Mouse (Mus musculus): ENCODE measurements around the gene Cacnb3. TPM values are rescaled to one million over a fixed set of nuclear protein-coding genes. Genes with fewer than 3 reads are reported as not detected.
A peak's percentile ranks its signal among the peaks of the same experiment; 100 is the strongest.

The Cacnb3 gene
- total and polyA plus RNA-seq, 2 experiments from 2014 or later, result 5.7 to 19.4 TPM

GRCm38 (mm10) chr15:98609331-98610130, 21.1 kb upstream of the Cacnb3 start, which contains the start of gene Adcy6:
Adcy6 (minus strand) TSS chr15:98610076.
- TF ChIP-seq CTCF (IDR thresholded peaks at IDR 0.05; ENCODE audit: low read depth) (no peak), EP300 (IDR thresholded peaks at IDR 0.05; ENCODE audit: low read depth) (peak; percentile 50; the same call in 1 of the 2 replicates)
- Histone ChIP-seq H3K9ac (replicated peaks; ENCODE audit: low read depth, low read length) (peak within 1 kb of the TSS; percentile 89), H3K27me3 (ENCODE audit: control insufficient read depth, insufficient read depth, low read length) (no peaks in the 10 kb centered on the region), H3K4me1 (ENCODE audit: control insufficient read depth, insufficient read depth) (peaks cover 19% of the 10 kb centered on the region), H3K27ac (ENCODE audit: low read depth) (peak within 1 kb of the TSS; percentile 97), H3K4me3 (ENCODE audit: low read depth, low read length) (peak within 1 kb of the TSS; percentile 78), H3K9me3 (replicated peaks; ENCODE audit: control insufficient read depth, low read length) (no peaks in the 10 kb centered on the region), H3K36me3 (replicated peaks; ENCODE audit: control insufficient read depth, insufficient read depth, low read length) (no peaks in the 10 kb centered on the region), H3K4me2 (ENCODE audit: low read depth, low read length) (peak within 1 kb of the TSS; percentile 86)
- 1% methylated on average over 56 of the region's 75 CpGs for WGBS
- DNase-seq (ENCODE audit: low spot score) (peak; percentile 90), ATAC-seq (ENCODE audit: insufficient read depth, low read depth) (peak; percentile 50)

- Histone ChIP-seq H3K36me3 (replicated peaks; ENCODE audit: control insufficient read depth, insufficient read depth, low read length) (no peaks in the 10 kb centered on the region), H3K9me3 (replicated peaks; ENCODE audit: control insufficient read depth, low read length) (no peaks in the 10 kb centered on the region), H3K4me3 (ENCODE audit: low read depth, low read length) (peak overlapping the region; percentile 78), H3K4me2 (ENCODE audit: low read depth, low read length) (peak overlapping the region; percentile 86), H3K27ac (ENCODE audit: low read depth) (peak overlapping the region; percentile 97), H3K4me1 (ENCODE audit: control insufficient read depth, insufficient read depth) (peaks cover 16% of the 10 kb centered on the region), H3K27me3 (ENCODE audit: control insufficient read depth, insufficient read depth, low read length) (no peaks in the 10 kb centered on the region), H3K9ac (replicated peaks; ENCODE audit: low read depth, low read length) (peak overlapping the region; percentile 89)
- DNase-seq (ENCODE audit: low spot score), result no peak
- ATAC-seq (ENCODE audit: insufficient read depth, low read depth), result no peak
- 11% methylated on average over 12 of the region's 12 CpGs for whole genome bisulfite sequencing
- TF ChIP-seq CTCF (IDR thresholded peaks at IDR 0.05; ENCODE audit: low read depth) (no peak), EP300 (IDR thresholded peaks at IDR 0.05; ENCODE audit: low read depth) (no peak)
These were observed 20.5 kb upstream of the Cacnb3 start for GRCm38 (mm10) chr15:98610131-98610633.

GRCm38 (mm10) chr15:98612229-98612628, 18.4 kb upstream of the Cacnb3 start:
- DNase-seq (ENCODE audit: low spot score) (no peak), ATAC-seq (ENCODE audit: insufficient read depth, low read depth) (no peak)
- Histone ChIP-seq H3K27ac (ENCODE audit: low read depth) (no peak overlapping the region), H3K9me3 (replicated peaks; ENCODE audit: control insufficient read depth, low read length) (no peaks in the 10 kb centered on the region), H3K4me2 (ENCODE audit: low read depth, low read length) (no peak overlapping the region), H3K4me1 (ENCODE audit: control insufficient read depth, insufficient read depth) (peaks cover 15% of the 10 kb centered on the region), H3K36me3 (replicated peaks; ENCODE audit: control insufficient read depth, insufficient read depth, low read length) (no peaks in the 10 kb centered on the region), H3K4me3 (ENCODE audit: low read depth, low read length) (no peak overlapping the region), H3K27me3 (ENCODE audit: control insufficient read depth, insufficient read depth, low read length) (no peaks in the 10 kb centered on the region), H3K9ac (replicated peaks; ENCODE audit: low read depth, low read length) (no peak overlapping the region)
- no peak for TF ChIP-seq CTCF (IDR thresholded peaks at IDR 0.05; ENCODE audit: low read depth)
- no peak for TF ChIP-seq EP300 (IDR thresholded peaks at IDR 0.05; ENCODE audit: low read depth)
- 98% methylated on average over 3 of the region's 3 CpGs for WGBS

DNA sequence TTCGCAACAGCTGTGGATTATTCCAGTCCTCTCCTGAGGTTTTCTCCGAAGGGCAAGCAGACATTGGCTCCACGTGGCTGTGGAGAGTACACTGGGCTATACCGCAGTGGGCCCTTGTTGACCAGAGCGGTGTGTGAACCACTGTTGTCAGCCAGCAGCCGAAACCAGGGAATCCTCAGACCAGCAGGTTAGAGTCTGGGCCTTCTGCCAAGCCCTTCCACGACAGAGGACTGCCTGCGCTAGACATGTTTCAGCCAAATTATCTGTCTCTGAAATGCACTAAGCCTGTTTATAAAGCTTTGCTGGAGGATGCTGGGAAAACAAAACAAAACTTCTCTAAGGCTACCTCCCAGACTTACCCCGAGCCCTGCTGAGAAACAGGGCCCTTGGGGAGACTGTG, 16.1 kb upstream of the Cacnb3 start:
- peaks cover 10% of the 10 kb centered on the region; the same call in 1 of the 2 replicates for H3K4me1 ChIP-seq (ENCODE audit: control insufficient read depth, insufficient read depth)
- no peaks in the 10 kb centered on the region for H3K36me3 ChIP-seq (replicated peaks; ENCODE audit: control insufficient read depth, insufficient read depth, low read length)
- no peak overlapping the region for H3K4me3 ChIP-seq (ENCODE audit: low read depth, low read length)
- DNase-seq (ENCODE audit: low spot score), result no peak
- H3K4me2 ChIP-seq (ENCODE audit: low read depth, low read length), result no peak overlapping the region
- peak; percentile 27; the same call in 1 of the 2 replicates for ATAC-seq (ENCODE audit: insufficient read depth, low read depth)
- H3K27ac ChIP-seq (ENCODE audit: low read depth), result peak overlapping the region; percentile 5
- TF ChIP-seq CTCF (IDR thresholded peaks at IDR 0.05; ENCODE audit: low read depth) (no peak), EP300 (IDR thresholded peaks at IDR 0.05; ENCODE audit: low read depth) (no peak)
- H3K9ac ChIP-seq (replicated peaks; ENCODE audit: low read depth, low read length), result no peak overlapping the region
- H3K9me3 ChIP-seq (replicated peaks; ENCODE audit: control insufficient read depth, low read length), result no peaks in the 10 kb centered on the region
- H3K27me3 ChIP-seq (ENCODE audit: control insufficient read depth, insufficient read depth, low read length), result no peaks in the 10 kb centered on the region
- WGBS, result 26% methylated on average over 9 of the region's 9 CpGs

GRCm38 (mm10) chr15:98614971-98615370, 15.7 kb upstream of the Cacnb3 start:
- no peak for DNase-seq (ENCODE audit: low spot score)
- no peak for ATAC-seq (ENCODE audit: insufficient read depth, low read depth)
- H3K27ac ChIP-seq (ENCODE audit: low read depth), result peak overlapping the region; percentile 5; the same call in 1 of the 2 replicates
- peaks cover 10% of the 10 kb centered on the region; the same call in 1 of the 2 replicates for H3K4me1 ChIP-seq (ENCODE audit: control insufficient read depth, insufficient read depth)
- no peak overlapping the region for H3K9ac ChIP-seq (replicated peaks; ENCODE audit: low read depth, low read length)
- H3K4me2 ChIP-seq (ENCODE audit: low read depth, low read length), result no peak overlapping the region
- no peak overlapping the region for H3K4me3 ChIP-seq (ENCODE audit: low read depth, low read length)
- H3K36me3 ChIP-seq (replicated peaks; ENCODE audit: control insufficient read depth, insufficient read depth, low read length), result no peaks in the 10 kb centered on the region
- TF ChIP-seq CTCF (IDR thresholded peaks at IDR 0.05; ENCODE audit: low read depth) (no peak), EP300 (IDR thresholded peaks at IDR 0.05; ENCODE audit: low read depth) (no peak)
- no peaks in the 10 kb centered on the region for H3K9me3 ChIP-seq (replicated peaks; ENCODE audit: control insufficient read depth, low read length)
- H3K27me3 ChIP-seq (ENCODE audit: control insufficient read depth, insufficient read depth, low read length), result no peaks in the 10 kb centered on the region
- WGBS, result 59% methylated on average over 6 of the region's 6 CpGs

All from heart, postnatal 0 days (tissue).